Mouse (Mus musculus) hindbrain, embryonic 12.5 days (tissue): Measurements from ENCODE around the gene Fam111a. TPM values are rescaled to one million over a fixed set of nuclear protein-coding genes. Genes with fewer than 3 reads are reported as not detected.
A peak's percentile ranks its signal among the peaks of the same experiment; 100 is the strongest.

Experiments
- ATAC-seq: fragments of 200-750 bp; cut with Nextera tagmentation; 2 replicates; pipeline ENCODE4 v1.8.0; 2017; ENCODE audit warnings: moderate TSS enrichment; ENCODE audit not compliant: low FRiP score
- H3K27ac ChIP-seq: fragments of 300-500 bp; sonication (generic); 2 replicates; pipeline ENCODE4 v1.5.1; 2016; ENCODE audit warnings: mild to moderate bottlenecking
- H3K27me3 ChIP-seq: fragments of 300-500 bp; sonication (generic); 2 replicates; pipeline ENCODE4 v1.6.1; 2016; ENCODE audit warnings: mild to moderate bottlenecking
- H3K36me3 ChIP-seq: fragments of 300-500 bp; sonication (generic); 2 replicates; pipeline ENCODE4 v1.6.1; 2016; ENCODE audit warnings: mild to moderate bottlenecking
- H3K4me1 ChIP-seq: fragments of 300-500 bp; sonication (generic); 2 replicates; pipeline ENCODE4 v1.6.1; 2016
- H3K4me2 ChIP-seq: fragments of 300-500 bp; sonication (generic); replicated peaks from 2 replicates; pipeline ENCODE4 v1.6.1; 2016; ENCODE audit warnings: mild to moderate bottlenecking
- H3K4me3 ChIP-seq: fragments of 300-500 bp; sonication (generic); 2 replicates; pipeline ENCODE4 v1.5.1; 2016; ENCODE audit warnings: mild to moderate bottlenecking
- H3K9ac ChIP-seq: fragments of 300-500 bp; sonication (generic); 2 replicates; pipeline ENCODE4 v1.6.1; 2016; ENCODE audit warnings: mild to moderate bottlenecking, moderate library complexity
- H3K9me3 ChIP-seq: fragments of 300-500 bp; sonication (generic); replicated peaks from 2 replicates; pipeline ENCODE4 v1.6.1; 2016; ENCODE audit warnings: mild to moderate bottlenecking
- WGBS: fragments of 180-500 bp; shearing (Covaris S2); methylation state at CpG from one replicate; pipeline ENCODE4 v1.1.7; 2016; 5-methylcytosine and 5-hydroxymethylcytosine counted together
- polyA plus RNA-seq: library from polyadenylated mRNA; unstranded; fragments of >200 nt; fragmentation: Nextera tagmentation; extraction: Ambion mirVana; gene quantifications from 2 replicates; pipeline ENCODE4 v1.2.1, GENCODE M21; 2016

Fam111a gene
- polyA plus RNA-seq, 1 experiment from 2014 or later: 15.6 TPM

GRCm38 (mm10) chr19:12595530-12596289 lies 50.2 kb downstream of the Fam111a start:
- Histone ChIP-seq H3K4me2 (peak overlapping the region; percentile 98), H3K9ac (peak overlapping the region; percentile 72), H3K36me3 (no peaks in the 10 kb centered on the region), H3K27ac (peak overlapping the region; percentile 23; the same call in 1 of the 2 replicates), H3K4me3 (peak overlapping the region; percentile 66), H3K27me3 (peaks cover 16% of the 10 kb centered on the region), H3K4me1 (peaks cover 4% of the 10 kb centered on the region; the same call in 1 of the 2 replicates), H3K9me3 (no peaks in the 10 kb centered on the region)
- WGBS: under 1% methylated on average over 49 of the region's 49 CpGs
- peak; percentile 85 for ATAC-seq

GRCm38 (mm10) chr19:12596290-12597072 lies 50.9 kb downstream of the Fam111a start:
- H3K27ac ChIP-seq: peak overlapping the region; percentile 23; the same call in 1 of the 2 replicates
- peak; percentile 69 for ATAC-seq
- no peaks in the 10 kb centered on the region for H3K9me3 ChIP-seq
- peaks cover 16% of the 10 kb centered on the region for H3K27me3 ChIP-seq
- H3K4me2 ChIP-seq: peak overlapping the region; percentile 98
- peak overlapping the region; percentile 72 for H3K9ac ChIP-seq
- H3K36me3 ChIP-seq: no peaks in the 10 kb centered on the region
- 20% methylated on average over 23 of the region's 23 CpGs for WGBS
- peaks cover 4% of the 10 kb centered on the region; the same call in 1 of the 2 replicates for H3K4me1 ChIP-seq
- H3K4me3 ChIP-seq: peak overlapping the region; percentile 66

GRCm38 (mm10) chr19:12597073-12597405 lies 51.5 kb downstream of the Fam111a start:
- peaks cover 16% of the 10 kb centered on the region for H3K27me3 ChIP-seq
- H3K9ac ChIP-seq: 0 out of 2 replicates have a peak overlapping the region, but pooled peaks have one; percentile 8
- H3K36me3 ChIP-seq: no peaks in the 10 kb centered on the region
- ATAC-seq: no peak
- 56% methylated on average over 3 of the region's 3 CpGs for WGBS
- H3K4me1 ChIP-seq: peaks cover 4% of the 10 kb centered on the region; the same call in 1 of the 2 replicates
- H3K27ac ChIP-seq: no peak overlapping the region
- H3K9me3 ChIP-seq: no peaks in the 10 kb centered on the region
- H3K4me2 ChIP-seq: peak overlapping the region; percentile 98
- H3K4me3 ChIP-seq: no peak overlapping the region

GRCm38 (mm10) chr19:12598674-12599073 lies 53.1 kb downstream of the Fam111a start:
- H3K4me3 ChIP-seq: no peak overlapping the region
- WGBS: 70% methylated on average over 3 of the region's 3 CpGs
- peaks cover 4% of the 10 kb centered on the region; the same call in 1 of the 2 replicates for H3K4me1 ChIP-seq
- no peak overlapping the region for H3K27ac ChIP-seq
- no peak overlapping the region for H3K9ac ChIP-seq
- no peaks in the 10 kb centered on the region for H3K36me3 ChIP-seq
- no peak overlapping the region for H3K4me2 ChIP-seq
- H3K27me3 ChIP-seq: peaks cover 16% of the 10 kb centered on the region
- H3K9me3 ChIP-seq: no peaks in the 10 kb centered on the region
- no peak for ATAC-seq

GRCm38 (mm10) chr19:12599674-12600073 lies 54.1 kb downstream of the Fam111a start, which contains the start of gene Gm4952:
Gene Gm4952 (plus strand): TSS chr19:12599974.
- WGBS: 65% methylated on average over 1 of the region's 1 CpGs
- no peak within 1 kb of the TSS for H3K27ac ChIP-seq
- peaks cover 15% of the 10 kb centered on the region for H3K27me3 ChIP-seq
- no peak within 1 kb of the TSS for H3K4me2 ChIP-seq
- H3K9ac ChIP-seq: no peak within 1 kb of the TSS
- no peaks in the 10 kb centered on the region for H3K36me3 ChIP-seq
- no peak for ATAC-seq
- peaks cover 4% of the 10 kb centered on the region; the same call in 1 of the 2 replicates for H3K4me1 ChIP-seq
- no peaks in the 10 kb centered on the region for H3K9me3 ChIP-seq
- no peak within 1 kb of the TSS for H3K4me3 ChIP-seq

- Histone ChIP-seq H3K27me3 (peaks cover 14% of the 10 kb centered on the region), H3K4me1 (peaks cover 4% of the 10 kb centered on the region; the same call in 1 of the 2 replicates), H3K36me3 (no peaks in the 10 kb centered on the region), H3K4me3 (no peak overlapping the region), H3K4me2 (no peak overlapping the region), H3K9me3 (no peaks in the 10 kb centered on the region), H3K27ac (no peak overlapping the region), H3K9ac (no peak overlapping the region)
- no peak for ATAC-seq
- 30% methylated on average over 2 of the region's 2 CpGs for WGBS
Measured at GRCm38 (mm10) chr19:12600684-12601480, 55.3 kb downstream of the Fam111a start.

GRCm38 (mm10) chr19:12608336-12608735 lies 62.8 kb downstream of the Fam111a start:
- no peak overlapping the region for H3K4me2 ChIP-seq
- H3K4me3 ChIP-seq: no peak overlapping the region
- H3K27me3 ChIP-seq: no peaks in the 10 kb centered on the region
- no peak for ATAC-seq
- H3K27ac ChIP-seq: no peak overlapping the region
- no peaks in the 10 kb centered on the region for H3K9me3 ChIP-seq
- no peaks in the 10 kb centered on the region for H3K4me1 ChIP-seq
- no peaks in the 10 kb centered on the region for H3K36me3 ChIP-seq
- no peak overlapping the region for H3K9ac ChIP-seq

GRCm38 (mm10) chr19:12613646-12614045 lies 68.1 kb downstream of the Fam111a start:
- H3K27me3 ChIP-seq: no peaks in the 10 kb centered on the region
- no peak overlapping the region for H3K4me2 ChIP-seq
- 80% methylated on average over 1 of the region's 1 CpGs for WGBS
- no peak overlapping the region for H3K4me3 ChIP-seq
- no peak overlapping the region for H3K27ac ChIP-seq
- no peak overlapping the region for H3K9ac ChIP-seq
- ATAC-seq: no peak
- no peaks in the 10 kb centered on the region for H3K9me3 ChIP-seq
- no peaks in the 10 kb centered on the region for H3K4me1 ChIP-seq
- no peaks in the 10 kb centered on the region for H3K36me3 ChIP-seq

- no peak within 1 kb of the TSS for H3K4me2 ChIP-seq
- no peak within 1 kb of the TSS for H3K4me3 ChIP-seq
- no peaks in the 10 kb centered on the region for H3K4me1 ChIP-seq
- H3K36me3 ChIP-seq: no peaks in the 10 kb centered on the region
- H3K27me3 ChIP-seq: no peaks in the 10 kb centered on the region
- 81% methylated on average over 4 of the region's 4 CpGs for WGBS
- H3K27ac ChIP-seq: no peak within 1 kb of the TSS
- no peak for ATAC-seq
- no peaks in the 10 kb centered on the region for H3K9me3 ChIP-seq
- H3K9ac ChIP-seq: no peak within 1 kb of the TSS
Measured at GRCm38 (mm10) chr19:12633176-12633575, 87.6 kb downstream of the Fam111a start, which contains the start of gene Glyat. Gene Glyat (plus strand): TSS chr19:12633308.

- WGBS: 90% methylated on average over 3 of the region's 3 CpGs
- no peak for ATAC-seq
- no peaks in the 10 kb centered on the region for H3K9me3 ChIP-seq
Measured at GRCm38 (mm10) chr19:12634259-12634658, 88.7 kb downstream of the Fam111a start.

GRCm38 (mm10) chr19:12634963-12635362 lies 89.4 kb downstream of the Fam111a start:
- no peak overlapping the region for H3K9ac ChIP-seq
- no peak overlapping the region for H3K27ac ChIP-seq
- no peak overlapping the region for H3K4me2 ChIP-seq
- no peaks in the 10 kb centered on the region for H3K4me1 ChIP-seq
- H3K36me3 ChIP-seq: no peaks in the 10 kb centered on the region
- no peak for ATAC-seq
- H3K9me3 ChIP-seq: no peaks in the 10 kb centered on the region
- WGBS: 85% methylated on average over 4 of the region's 4 CpGs
- H3K27me3 ChIP-seq: no peaks in the 10 kb centered on the region
- no peak overlapping the region for H3K4me3 ChIP-seq

More at GRCm38 (mm10) chr19:12634259-12634658, 88.7 kb downstream of the Fam111a start:
- Histone ChIP-seq H3K36me3 (no peaks in the 10 kb centered on the region), H3K27ac (no peak overlapping the region), H3K4me3 (no peak overlapping the region), H3K4me2 (no peak overlapping the region), H3K27me3 (no peaks in the 10 kb centered on the region), H3K4me1 (no peaks in the 10 kb centered on the region), H3K9ac (no peak overlapping the region)

GRCm38 (mm10) chr19:12636863-12637262 lies 91.3 kb downstream of the Fam111a start:
- H3K36me3 ChIP-seq: no peaks in the 10 kb centered on the region
- no peak overlapping the region for H3K27ac ChIP-seq
- WGBS: 75% methylated on average over 3 of the region's 3 CpGs
- no peaks in the 10 kb centered on the region for H3K9me3 ChIP-seq
- H3K4me1 ChIP-seq: no peaks in the 10 kb centered on the region
- no peak for ATAC-seq
- H3K27me3 ChIP-seq: no peaks in the 10 kb centered on the region
- H3K4me3 ChIP-seq: no peak overlapping the region
- H3K4me2 ChIP-seq: no peak overlapping the region
- H3K9ac ChIP-seq: no peak overlapping the region
